Mouse (Mus musculus) T-helper 17 cell (primary cell): ENCODE data around the gene Heph.
"Not testable (repeated sequence)": the region's sequence is repeated elsewhere in the genome, so short reads cannot be mapped to it uniquely, and the experiment has no call there.

Experiments used
- in situ Hi-C, 2 experiments: fragments of 300-600 bp; cut with MboI, MseI; formaldehyde crosslinking; loops; 1 replicate in 1 of 2; 2 replicates in 1 of 2; pipeline ENCODE4 v1.15.1; 2025; ENCODE audit warnings: high pct_unique_total_duplicates in 2 of 2

Heph gene

DNA sequence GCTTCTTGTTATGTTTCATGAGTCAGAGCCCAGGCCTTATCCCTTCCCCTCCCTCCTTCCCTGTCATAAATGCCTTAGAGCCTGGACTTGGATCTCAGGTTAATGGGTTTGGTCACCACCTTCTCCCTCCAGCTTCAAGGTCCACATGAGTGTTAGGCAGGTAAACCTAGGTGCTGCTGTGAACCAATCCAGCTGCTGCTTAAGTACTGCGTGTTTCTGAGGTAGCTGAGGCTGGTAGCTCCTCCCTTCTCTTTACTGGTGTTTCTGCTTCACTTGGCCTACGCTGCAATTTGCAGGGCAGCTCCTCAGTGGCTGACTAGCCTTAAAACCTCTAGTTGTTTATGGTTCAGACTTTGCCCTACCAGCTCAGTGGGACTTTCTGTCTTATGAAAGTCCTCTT, at the start of gene Heph:
Gene Heph (plus strand): TSS at position 211 of the 400 bp plus-strand sequence.
- in situ Hi-C loops = no loop called here

DNA sequence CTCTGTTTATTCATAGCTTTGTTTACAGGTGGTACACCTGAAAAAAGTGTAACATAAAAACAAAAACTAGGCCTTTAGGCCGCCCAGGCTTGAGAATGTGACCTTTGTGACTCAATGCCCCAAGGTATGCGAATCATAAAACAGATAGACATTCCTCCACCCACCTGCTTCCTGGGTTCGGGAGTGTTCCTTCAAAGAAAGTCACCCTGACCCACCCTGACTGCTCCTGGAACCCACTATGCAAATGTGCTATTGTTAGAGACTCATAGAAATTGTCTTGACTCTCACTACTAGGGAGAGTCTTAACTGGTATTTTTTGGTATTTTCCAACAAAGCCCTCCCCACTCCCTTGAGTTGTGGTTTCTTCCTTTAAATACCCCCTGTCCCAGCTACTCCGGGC, 39.8 kb upstream of the Heph start:
- in situ Hi-C loops = not testable (repeated sequence)

DNA sequence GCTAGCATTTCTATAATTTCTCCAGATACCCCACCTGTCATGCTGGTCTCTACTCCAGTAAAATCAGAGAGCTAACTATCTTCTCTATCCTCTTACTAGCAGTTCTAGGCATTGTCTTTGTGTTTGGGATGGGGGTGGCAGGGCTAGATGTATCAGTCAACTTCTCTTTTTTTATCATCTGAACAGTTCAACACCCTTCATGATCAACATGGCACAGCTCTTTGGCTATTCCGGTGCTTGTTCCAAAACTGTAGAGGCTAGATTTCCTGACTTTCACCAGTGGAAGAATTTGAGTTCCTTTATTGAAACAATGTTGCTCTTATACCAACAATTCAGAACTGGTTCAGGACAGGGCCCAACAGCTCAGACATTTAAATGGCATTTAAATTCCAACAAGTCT, 38.2 kb upstream of the Heph start:
- in situ Hi-C loops = no loop called here

DNA sequence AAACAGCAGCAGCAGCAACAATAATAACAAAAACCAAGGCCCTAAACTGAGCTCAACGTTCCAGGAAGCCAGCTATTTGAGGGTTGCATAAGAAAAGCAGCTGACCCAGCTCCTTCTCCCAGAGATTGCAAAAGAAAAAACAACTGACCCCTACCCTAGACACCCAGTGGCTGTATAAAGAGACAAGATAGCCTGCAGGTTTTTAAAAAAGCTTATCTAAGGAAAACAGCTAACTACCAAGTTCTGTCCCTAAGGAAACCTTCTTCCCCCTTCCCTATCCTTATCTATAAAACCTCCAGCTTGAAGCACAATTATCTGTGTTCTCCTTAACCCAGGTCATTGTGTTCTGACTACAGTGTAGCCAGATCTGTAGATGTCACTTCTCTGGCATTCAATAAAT, 37.4 kb upstream of the Heph start:
- in situ Hi-C loops = no loop called here

DNA sequence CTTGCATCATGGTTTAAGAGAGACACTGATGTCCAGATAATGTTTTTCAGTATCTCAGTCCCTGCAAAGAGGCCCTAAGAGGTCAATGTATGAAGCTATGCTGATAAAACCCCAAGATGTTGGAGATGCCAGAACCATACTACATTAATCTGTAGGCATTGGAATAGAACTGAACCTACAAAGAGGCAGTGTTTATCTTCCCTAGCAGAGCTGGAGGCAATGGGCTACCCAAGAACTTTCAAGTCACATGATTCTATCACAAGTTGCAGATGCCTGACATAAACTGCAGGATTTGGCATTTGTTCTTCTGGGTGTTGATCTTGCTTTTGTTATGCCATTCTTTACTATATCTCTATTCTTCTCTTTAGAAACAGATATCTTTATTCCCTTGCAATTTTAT, 35.8 kb upstream of the Heph start:
- in situ Hi-C loops = no loop called here

DNA sequence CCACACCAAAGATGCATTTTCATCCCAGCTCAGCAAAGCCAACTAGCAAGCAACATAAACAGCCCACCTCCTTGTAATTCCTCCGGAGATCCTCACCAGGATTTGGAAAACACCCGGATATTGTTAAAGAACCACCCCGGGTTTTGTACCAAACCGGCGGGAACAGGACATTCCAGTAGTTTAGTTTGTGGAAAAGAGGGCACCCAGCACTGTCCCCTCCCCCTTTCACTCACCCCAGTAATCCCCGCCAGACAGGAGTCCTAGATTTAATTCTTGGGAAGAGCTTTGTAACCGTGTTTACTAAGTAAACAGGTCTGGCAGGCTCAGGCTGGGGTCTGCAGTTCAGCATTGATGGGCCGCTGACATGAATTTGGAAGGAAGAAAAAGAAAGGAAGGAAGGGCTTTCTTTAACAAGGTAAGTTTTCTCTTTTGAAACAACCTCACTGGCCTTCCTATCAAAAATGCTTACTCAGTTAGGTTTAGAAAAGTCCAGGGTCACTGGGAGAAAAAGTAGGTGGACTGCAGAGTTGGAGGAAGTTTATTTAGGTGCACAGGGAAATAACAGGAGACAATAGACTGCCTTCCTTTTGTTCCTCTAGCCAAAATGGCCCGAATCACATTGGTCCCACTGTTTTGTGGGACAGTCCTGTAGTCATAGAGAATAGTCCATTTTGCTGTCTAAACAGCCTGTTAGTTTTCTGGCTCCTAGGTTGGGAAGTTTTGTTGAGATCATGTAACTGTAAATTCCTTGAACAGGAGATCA, 1.2 kb downstream of the Heph start, which contains the start of gene Hsf3:
Gene Hsf3 (minus strand): TSS at position 94 of the 763 bp plus-strand sequence.
- in situ Hi-C loops = no loop called here

DNA sequence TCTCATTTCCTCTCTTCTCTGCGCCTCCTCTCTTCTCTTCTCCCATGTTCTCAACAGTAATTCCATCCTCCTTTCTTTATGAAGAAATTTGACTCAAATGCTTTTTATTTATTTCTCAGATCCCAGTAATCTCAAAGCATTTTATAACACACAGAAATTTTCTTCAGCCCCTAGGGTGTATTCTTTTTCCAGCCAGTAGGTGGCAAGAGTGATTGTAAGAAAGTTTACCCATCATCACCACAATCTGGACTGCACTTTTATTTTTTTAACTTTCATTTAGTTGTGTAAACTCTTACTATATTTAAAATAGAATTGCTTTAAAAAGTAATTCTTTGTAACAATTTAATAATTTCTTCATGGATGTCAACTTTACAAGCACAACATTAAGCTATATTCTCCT, 46.4 kb downstream of the Heph start:
- in situ Hi-C loops = no loop called here
